ENCODE assay signal across 8 mouse cellular contexts in the genomic region with DNA sequence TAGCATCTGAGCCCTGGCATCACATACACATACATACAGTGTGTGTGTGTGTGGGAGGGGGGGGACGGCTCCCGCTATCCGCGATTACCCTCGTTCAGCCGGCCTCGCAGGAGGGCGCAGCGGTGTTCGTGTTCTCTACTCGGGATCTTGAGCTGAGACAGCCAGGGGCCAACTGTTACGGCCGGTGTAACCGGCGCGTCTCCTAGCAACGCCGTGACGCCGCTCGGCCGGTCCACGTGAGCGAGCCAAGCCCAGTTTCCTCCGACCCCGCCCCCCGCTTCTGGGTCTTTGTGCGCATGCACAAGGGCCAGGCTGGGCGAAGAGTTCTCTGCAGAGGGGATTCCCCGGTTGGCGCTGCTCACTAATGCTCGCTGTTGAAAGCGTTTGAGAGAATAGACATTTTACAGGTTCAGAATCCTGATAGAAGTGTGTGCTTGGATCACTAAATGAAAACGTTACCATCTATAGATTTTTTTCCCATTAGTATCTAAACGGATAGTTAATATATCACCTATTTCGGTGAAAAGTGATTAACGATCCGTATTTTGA. TPM values are rescaled to one million over a fixed set of nuclear protein-coding genes. Genes with fewer than 3 reads are reported as not detected.
DNase-seq lines count a peak whose midpoint lies in the region; ATAC-seq and TF ChIP-seq lines count a peak whose summit lies in the region.

No protein-coding gene starts in this region.

- H3K9ac ChIP-seq in ES-E14 (ENCODE audit: insufficient read depth, low read depth, low read length, poor library complexity, severe bottlenecking): peak overlapping the region; percentile 9; the same call in 1 of the 2 replicates
- peak overlapping the region; percentile 48 for H3K9ac ChIP-seq in forebrain, embryonic 16.5 days (replicated peaks; ENCODE audit: low read depth, low read length)
- peak overlapping the region; percentile 38 for H3K9ac ChIP-seq in lung, embryonic 15.5 days

- H3K36me3 ChIP-seq in ES-E14 (ENCODE audit: control insufficient read depth, insufficient read depth, low read length, poor library complexity, severe bottlenecking): no peaks in the 10 kb centered on the region
- H3K36me3 ChIP-seq in forebrain, embryonic 16.5 days (ENCODE audit: control insufficient read depth, insufficient read depth): no peaks in the 10 kb centered on the region
- H3K36me3 ChIP-seq in lung, embryonic 15.5 days: no peaks in the 10 kb centered on the region

- in situ Hi-C loops in ES-E14 (cut with MboI; ENCODE audit: low sequenced_read_pairs in 2 of 2, unreplicated experiment in 2 of 2): no loop called here

- peaks cover 6% of the 10 kb centered on the region; the same call in 1 of the 2 replicates for H3K27me3 ChIP-seq in forebrain, embryonic 16.5 days (replicated peaks; ENCODE audit: control insufficient read depth, insufficient read depth, low read length)
- H3K27me3 ChIP-seq in lung, embryonic 15.5 days: peaks cover 19% of the 10 kb centered on the region; the same call in 1 of the 2 replicates

- peak; percentile 89 for DNase-seq in ES-E14 (ENCODE audit: low read depth, low spot score)
- peak; percentile 87 for DNase-seq in cerebellum, adult 11-12 months
- peak; percentile 97 for DNase-seq in heart, postnatal 4 days
- peak; percentile 90 to 95 for DNase-seq in layer of hippocampus, adult 8-10 months (ENCODE audit: low spot score in 2 of 2)
- DNase-seq in ovary, adult 18-20 months (ENCODE audit: low spot score): peak; percentile 91
- peak; percentile 86 for DNase-seq in thymus, postnatal 0 days (ENCODE audit: low spot score)

- peak overlapping the region; percentile 60 for H3K4me2 ChIP-seq in forebrain, embryonic 16.5 days (ENCODE audit: low read length)
- peak overlapping the region; percentile 84 for H3K4me2 ChIP-seq in lung, embryonic 15.5 days

- peak; percentile 91 for ATAC-seq in forebrain, embryonic 16.5 days
- peak; percentile 91 for ATAC-seq in lung, embryonic 15.5 days (ENCODE audit: borderline replicate concordance, extremely low read depth, low FRiP score, low TSS enrichment)

- WGBS in forebrain, embryonic 16.5 days: 2% methylated on average over 38 of the region's 38 CpGs
- 1% methylated on average over 38 of the region's 38 CpGs for WGBS in lung, embryonic 15.5 days

- peaks cover 5 to 7% of the 10 kb centered on the region in 2 experiments; a peak in 3 of 4 replicates for H3K4me1 ChIP-seq in ES-E14 (ENCODE audit: control insufficient read depth in 2 of 2, insufficient read depth in 2 of 2, low read length in 2 of 2, poor library complexity in 1 of 2)
- peaks cover 7% of the 10 kb centered on the region for H3K4me1 ChIP-seq in forebrain, embryonic 16.5 days (replicated peaks; ENCODE audit: control insufficient read depth, insufficient read depth, low read length)
- H3K4me1 ChIP-seq in lung, embryonic 15.5 days: 0 out of 2 replicates have a peak, but pooled peaks cover 5% of the 10 kb centered on the region

- H3K27ac ChIP-seq in ES-E14 (ENCODE audit: insufficient read depth, low read depth, low read length, poor library complexity, severe bottlenecking): no peak overlapping the region
- no peak overlapping the region for H3K27ac ChIP-seq in forebrain, embryonic 16.5 days (ENCODE audit: low read length)
- no peak overlapping the region for H3K27ac ChIP-seq in lung, embryonic 15.5 days

- no peaks in the 10 kb centered on the region for H3K9me3 ChIP-seq in ES-E14 (ENCODE audit: control insufficient read depth, insufficient read depth, low read depth, low read length)
- H3K9me3 ChIP-seq in forebrain, embryonic 16.5 days (ENCODE audit: control insufficient read depth, low read length): no peaks in the 10 kb centered on the region
- no peaks in the 10 kb centered on the region for H3K9me3 ChIP-seq in lung, embryonic 15.5 days

- peak overlapping the region; percentile 52 to 62 for H3K4me3 ChIP-seq in ES-E14 (ENCODE audit: insufficient read depth in 1 of 2, low read depth in 1 of 2, low read length in 2 of 2, poor library complexity in 1 of 2, severe bottlenecking in 1 of 2)
- peak overlapping the region; percentile 54 for H3K4me3 ChIP-seq in forebrain, embryonic 16.5 days (replicated peaks; ENCODE audit: low read length)
- H3K4me3 ChIP-seq in lung, embryonic 15.5 days: peak overlapping the region; percentile 54

TF ChIP-seq in ES-E14, 5 proteins besides CTCF, POLR2A, EP300 and RAD21:
- TF ChIP-seq HCFC1 (IDR thresholded peaks at IDR 0.05; ENCODE audit: borderline replicate concordance, insufficient read depth, low read length) (no peak), CHD2 (IDR thresholded peaks at IDR 0.05; ENCODE audit: low read depth, low read length) (no peak), ZC3H11A (IDR thresholded peaks at IDR 0.05; ENCODE audit: borderline replicate concordance, low read depth, low read length) (no peak), MAFK (IDR thresholded peaks at IDR 0.05; ENCODE audit: insufficient read depth, low read depth, low read length) (no peak), ZNF384 (IDR thresholded peaks at IDR 0.05; ENCODE audit: low read depth, low read length) (no peak)
TF ChIP-seq in ES-E14: peak in this region for 0.

RNA-seq across cellular contexts. Expression of a gene that starts 3.5 kb away (rescaled TPM):
- total RNA-seq in ES-E14 (2012; rRNA removed): not detected in 2 replicates
- polyA plus RNA-seq in forebrain, embryonic 16.5 days (2015; fragmentation: Nextera tagmentation; extraction: Ambion mirVana): 3.7 and 6.7 TPM in 2 replicates
- total RNA-seq in heart, postnatal 4 days (2021): not detected
- 1 to 10 TPM; 3.3 to 6.4 (median 4.4) TPM for total RNA-seq in layer of hippocampus, adult 8-10 months (2022)
- polyA plus RNA-seq in lung, embryonic 15.5 days (2015; fragmentation: Nextera tagmentation; extraction: Ambion mirVana): 9.8 and 10.8 TPM in 2 replicates
- polyA plus RNA-seq in thymus, postnatal 0 days (2015; fragmentation: Nextera tagmentation; extraction: Ambion mirVana): 1.5 and 1.9 TPM in 2 replicates

RNA-seq across cellular contexts. Expression of a gene that starts 5.0 kb away (rescaled TPM):
- total RNA-seq in ES-E14 (2012; rRNA removed): 8.3 and 12.0 TPM in 2 replicates
- 8.3 and 9.8 TPM in 2 replicates for polyA plus RNA-seq in forebrain, embryonic 16.5 days (2015; fragmentation: Nextera tagmentation; extraction: Ambion mirVana)
- 1 to 10 TPM; 3.4 to 3.5 TPM for total RNA-seq in heart, postnatal 4 days (2021)
- total RNA-seq in layer of hippocampus, adult 8-10 months (2022): 10 to 100 TPM; 10.6 to 18.3 (median 15.4) TPM
- 6.1 and 6.2 TPM in 2 replicates for polyA plus RNA-seq in lung, embryonic 15.5 days (2015; fragmentation: Nextera tagmentation; extraction: Ambion mirVana)
- 16.4 and 21.2 TPM in 2 replicates for polyA plus RNA-seq in thymus, postnatal 0 days (2015; fragmentation: Nextera tagmentation; extraction: Ambion mirVana)

RNA-seq across cellular contexts. Expression of a gene that starts 21.9 kb away (rescaled TPM):
- not detected in 2 replicates for total RNA-seq in ES-E14 (2012; rRNA removed)
- not detected in 2 replicates for polyA plus RNA-seq in forebrain, embryonic 16.5 days (2015; fragmentation: Nextera tagmentation; extraction: Ambion mirVana)
- total RNA-seq in heart, postnatal 4 days (2021): not detected
- total RNA-seq in layer of hippocampus, adult 8-10 months (2022): not detected
- not detected in 2 replicates for polyA plus RNA-seq in lung, embryonic 15.5 days (2015; fragmentation: Nextera tagmentation; extraction: Ambion mirVana)
- polyA plus RNA-seq in thymus, postnatal 0 days (2015; fragmentation: Nextera tagmentation; extraction: Ambion mirVana): 0.08 and 0.33 TPM in 2 replicates

RNA-seq across cellular contexts. Expression of a gene that starts 55.9 kb away (rescaled TPM):
- 21.3 and 22.8 TPM in 2 replicates for total RNA-seq in ES-E14 (2012; rRNA removed)
- 11.7 and 16.4 TPM in 2 replicates for polyA plus RNA-seq in forebrain, embryonic 16.5 days (2015; fragmentation: Nextera tagmentation; extraction: Ambion mirVana)
- 1 to 10 TPM; 3.1 to 3.6 TPM for total RNA-seq in heart, postnatal 4 days (2021)
- total RNA-seq in layer of hippocampus, adult 8-10 months (2022): 1 to 10 TPM; 3.1 to 3.8 (median 3.6) TPM
- 17.1 and 20.7 TPM in 2 replicates for polyA plus RNA-seq in lung, embryonic 15.5 days (2015; fragmentation: Nextera tagmentation; extraction: Ambion mirVana)
- 10.6 and 11.6 TPM in 2 replicates for polyA plus RNA-seq in thymus, postnatal 0 days (2015; fragmentation: Nextera tagmentation; extraction: Ambion mirVana)
